Mouse (Mus musculus): ENCODE measurements at regions not wholly inside any gene's neighbourhood (a gene's known extent, or its start where the extent isn't known, plus 50 kb on each side); places are given as distances from the start of the nearest gene placed in this dataset.

DNA sequence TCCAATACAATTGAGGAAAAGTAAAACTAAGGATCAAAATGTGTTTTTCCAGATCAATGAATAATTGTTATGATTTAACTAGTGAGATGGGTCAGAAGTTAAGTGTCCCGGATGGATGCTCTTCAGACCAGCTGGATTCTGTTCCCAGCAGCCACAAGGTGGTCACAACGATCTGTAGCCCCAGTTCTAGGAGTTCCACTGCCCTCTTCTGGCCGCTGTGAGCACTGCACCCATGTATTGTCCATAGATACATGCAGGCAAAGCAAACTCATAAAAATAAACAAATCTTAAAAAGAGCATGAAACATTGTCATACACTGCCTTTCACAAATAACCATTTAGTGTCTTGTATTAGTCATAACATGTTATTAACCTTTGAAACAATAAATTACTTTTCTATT is 96.3 kb upstream of the Gk2 start:
- no peak for DNase-seq
- intact Hi-C loops (cut with DNase I; ENCODE audit: low total_unique reads) = no loop called here

DNA sequence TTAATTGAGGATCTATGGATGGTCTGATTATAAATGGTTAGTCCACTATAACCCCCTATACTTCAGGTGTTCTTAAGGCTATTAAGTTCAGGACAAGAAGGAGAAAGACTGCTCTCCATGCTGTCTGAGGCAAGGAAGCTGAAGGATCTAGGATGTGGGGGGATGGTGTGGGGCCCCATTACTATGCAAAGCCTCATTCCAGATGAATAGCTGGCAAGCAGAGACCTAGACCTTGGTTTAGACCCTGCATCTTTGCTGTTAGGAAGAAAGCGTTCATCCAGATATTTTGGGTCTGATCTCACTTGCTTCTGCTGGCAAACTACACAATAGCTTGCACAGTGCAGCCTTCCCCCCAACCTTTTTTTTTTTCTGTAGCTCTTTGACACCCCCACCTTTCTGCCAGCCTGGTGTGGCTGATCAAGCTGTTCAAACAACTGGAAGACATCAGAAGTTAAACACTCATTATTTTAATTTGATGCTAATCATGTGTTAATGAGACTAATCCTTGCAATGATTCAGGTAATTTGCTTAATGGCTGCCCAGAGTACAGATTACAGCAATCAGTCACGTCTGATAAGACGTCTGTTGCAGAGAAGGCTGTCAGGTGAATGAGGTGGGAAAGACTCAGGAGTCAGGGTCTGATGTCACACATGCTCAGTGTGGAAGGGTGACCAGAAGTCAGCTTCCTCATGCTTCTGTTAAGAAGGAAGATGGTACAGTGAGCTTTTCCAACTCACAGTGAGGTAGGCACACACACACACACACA is 80.9 kb upstream of the Gk2 start:
- no peak for DNase-seq
- intact Hi-C loops (cut with DNase I; ENCODE audit: low total_unique reads) = no loop called here

GRCm38 (mm10) chr5:97533733-97534132 is 76.9 kb upstream of the Gk2 start:
- no peak for DNase-seq
- intact Hi-C loops (cut with DNase I; ENCODE audit: low total_unique reads) = no loop called here

GRCm38 (mm10) chr5:97527555-97527954 is 70.7 kb upstream of the Gk2 start:
- intact Hi-C loops (cut with DNase I; ENCODE audit: low total_unique reads) = no loop called here
- DNase-seq = no peak

Data from gastrocnemius, postnatal 14 days (tissue).